Mouse (Mus musculus) adrenal gland, postnatal 36 days (tissue): ENCODE results near the gene Ccdc152. TPM values are rescaled to one million over a fixed set of nuclear protein-coding genes. Genes with fewer than 3 reads are reported as not detected.

Experiments
- DNase-seq, 2 experiments: peaks; one replicate each; pipeline ENCODE4 v3.0.0; 2021; ENCODE audit warnings: mixed read lengths in 1 of 2
- long read RNA-seq, 2 experiments: library from polyadenylated mRNA; stranded (forward); transcript quantifications; one replicate each; pipeline ENCODE4 v2.0.0; 2021; ENCODE audit warnings: borderline sequencing depth in 2 of 2
- total RNA-seq, 2 experiments: library from RNA; stranded (reverse); gene quantifications; 2 replicates each; pipeline ENCODE4 v1.2.3; 2021

The Ccdc152 gene
- not detected for total RNA-seq
- long read RNA-seq, experiment 1: 0 reads
- long read RNA-seq, experiment 2: 0 reads

- no peak for DNase-seq
Observed at GRCm38 (mm10) chr15:3303426-3303825, at the start of gene Ccdc152. Ccdc152 (minus strand) TSS chr15:3303526.

GRCm38 (mm10) chr15:3349306-3350064 is 46.2 kb upstream of the Ccdc152 start:
- no peak for DNase-seq

DNA sequence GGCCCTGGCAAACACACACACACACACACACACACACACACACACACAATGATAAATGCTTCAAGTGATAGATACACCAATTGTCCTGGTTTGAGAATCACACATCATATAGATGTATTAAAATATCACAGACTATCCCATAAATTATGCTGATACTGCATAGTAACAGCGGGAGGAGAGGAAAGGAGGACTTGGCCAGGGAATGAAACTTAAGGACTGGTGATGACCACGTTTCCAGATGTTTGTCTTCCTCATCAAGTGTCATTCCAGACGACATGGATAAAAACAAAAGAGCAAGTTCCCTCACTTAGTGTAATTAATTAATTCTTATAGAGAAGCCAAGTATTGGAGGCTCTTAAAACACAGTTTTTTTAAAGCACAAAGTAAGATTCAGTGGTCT is 43.4 kb upstream of the Ccdc152 start:
- DNase-seq: no peak

GRCm38 (mm10) chr15:3344555-3344954 is 41.2 kb upstream of the Ccdc152 start:
- DNase-seq: no peak

DNA sequence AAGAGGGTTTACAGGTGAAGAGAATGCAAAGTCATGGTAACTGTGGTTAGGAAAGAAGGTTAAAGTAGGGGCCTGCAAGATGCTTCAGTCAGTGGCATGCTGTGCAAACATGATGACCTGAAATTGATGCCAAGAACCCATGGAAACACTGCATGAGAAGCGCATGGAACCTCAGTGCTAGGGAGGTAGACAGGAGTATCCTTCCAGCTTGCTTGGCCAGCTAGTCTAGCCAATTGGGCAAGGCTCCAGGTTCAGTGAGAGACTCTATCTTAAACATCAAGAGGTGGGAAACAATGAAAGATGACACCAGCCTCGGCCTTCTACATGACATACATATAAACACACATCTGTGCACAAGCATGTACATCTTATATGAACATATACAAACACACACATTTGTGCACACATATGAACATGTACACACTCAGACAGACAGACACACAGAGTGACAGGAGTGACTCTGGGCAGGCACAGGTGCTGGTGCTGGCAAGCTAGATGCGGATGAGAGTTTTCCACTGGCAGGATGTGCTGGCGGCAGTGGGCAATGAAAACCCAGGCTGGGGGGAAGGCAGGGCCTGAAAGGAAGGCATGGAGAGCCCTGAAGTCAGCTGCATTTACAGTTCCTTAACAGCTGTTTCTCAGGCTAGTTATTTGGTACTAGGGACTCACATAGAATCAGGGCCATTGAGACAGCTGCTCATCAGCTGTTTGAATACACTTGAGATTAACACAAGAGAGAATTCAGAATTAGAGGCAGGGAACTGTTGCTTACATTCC is 38.7 kb upstream of the Ccdc152 start:
- DNase-seq: no peak

DNA sequence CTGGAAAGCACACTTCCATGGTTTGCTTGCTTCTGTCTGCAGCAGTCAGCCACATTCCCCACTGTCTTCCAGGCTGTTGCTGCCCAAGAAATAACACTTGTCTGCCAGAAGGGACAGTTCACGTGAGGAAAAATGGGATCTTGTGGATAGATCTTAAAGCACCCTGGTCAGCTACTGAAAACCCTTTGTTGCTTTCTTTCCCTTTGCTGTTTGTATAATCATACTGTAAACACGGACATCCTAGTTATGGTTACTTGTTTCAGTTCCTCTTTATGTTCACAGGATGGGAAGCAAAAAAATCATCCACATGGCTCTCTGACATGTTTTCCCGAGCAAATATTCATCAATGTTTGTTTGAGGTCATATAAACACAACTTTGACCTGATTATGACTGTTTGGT is 36.5 kb upstream of the Ccdc152 start:
- no peak for DNase-seq

GRCm38 (mm10) chr15:3332517-3332916 is 29.2 kb upstream of the Ccdc152 start:
- no peak for DNase-seq

DNA sequence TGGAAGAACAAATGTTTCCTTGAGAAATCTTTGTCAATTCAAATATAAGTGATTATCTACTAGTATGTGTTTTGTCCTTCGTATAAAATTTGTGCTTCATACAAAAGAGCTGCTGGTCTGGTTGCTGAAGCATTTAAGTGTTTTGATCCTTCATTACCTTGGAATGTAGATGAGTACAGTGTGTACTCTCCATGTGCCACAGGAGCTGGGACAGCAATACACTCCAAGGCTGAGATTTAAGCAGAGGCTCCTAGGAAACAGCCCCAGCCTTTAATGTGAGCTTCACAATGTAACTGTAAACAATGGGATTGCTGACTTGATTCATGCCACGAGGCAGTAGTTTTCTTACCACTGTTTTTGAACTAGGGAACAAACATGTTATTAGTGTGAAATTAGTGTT is 28.5 kb upstream of the Ccdc152 start:
- DNase-seq: no peak

DNA sequence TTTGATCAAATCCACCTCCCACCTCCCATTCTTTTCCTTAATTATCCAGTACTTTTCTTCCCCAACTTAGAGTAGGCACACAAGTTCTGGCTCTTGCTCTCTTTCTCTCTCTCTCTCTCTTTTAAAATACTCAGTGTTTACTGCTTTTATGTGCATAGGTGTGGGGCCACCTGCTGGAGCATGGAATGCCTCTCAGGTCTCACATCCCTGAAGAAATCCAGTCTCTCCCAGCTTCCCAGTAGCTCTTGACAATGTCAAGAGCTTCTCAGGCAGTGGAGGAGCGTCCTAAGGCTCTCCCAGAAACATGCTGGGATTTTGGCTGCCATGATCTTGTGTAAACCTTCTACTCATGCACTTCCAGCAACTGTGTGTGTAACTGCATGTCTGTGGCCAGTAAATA is 27.0 kb upstream of the Ccdc152 start:
- no peak for DNase-seq

DNA sequence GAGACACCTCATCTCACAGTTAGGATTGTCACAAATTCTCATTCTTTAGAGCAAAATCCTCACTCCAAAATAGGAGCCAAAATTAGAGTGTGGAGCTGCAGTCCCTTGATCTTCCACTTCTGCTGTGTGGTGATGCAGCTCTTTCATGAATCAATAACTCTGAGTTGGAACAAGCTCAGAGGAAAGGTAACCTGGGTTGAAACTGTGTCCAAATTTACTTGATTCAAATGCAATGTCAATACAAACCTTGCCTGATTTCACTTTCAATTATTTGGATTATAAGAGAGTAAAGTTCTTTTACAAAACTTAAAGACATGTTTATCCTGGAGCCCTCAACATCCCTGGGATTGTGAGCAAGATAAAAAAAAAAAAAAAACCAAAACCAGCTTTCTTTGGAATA is 19.7 kb upstream of the Ccdc152 start:
- DNase-seq: no peak

- no peak for DNase-seq
Observed at GRCm38 (mm10) chr15:3319929-3320328, 16.6 kb upstream of the Ccdc152 start.

- DNase-seq: no peak
Observed at GRCm38 (mm10) chr15:3316617-3317016, 13.3 kb upstream of the Ccdc152 start.

- DNase-seq: peak in 1 of 2 experiments; percentile 1
Observed at GRCm38 (mm10) chr15:3312937-3313336, 9.6 kb upstream of the Ccdc152 start.

- DNase-seq: no peak
Observed at GRCm38 (mm10) chr15:3309856-3310255, 6.5 kb upstream of the Ccdc152 start.

GRCm38 (mm10) chr15:3300361-3301100 is 2.8 kb downstream of the Ccdc152 start:
- no peak for DNase-seq

- DNase-seq: no peak
Observed at GRCm38 (mm10) chr15:3297615-3298014, 5.7 kb downstream of the Ccdc152 start.

DNA sequence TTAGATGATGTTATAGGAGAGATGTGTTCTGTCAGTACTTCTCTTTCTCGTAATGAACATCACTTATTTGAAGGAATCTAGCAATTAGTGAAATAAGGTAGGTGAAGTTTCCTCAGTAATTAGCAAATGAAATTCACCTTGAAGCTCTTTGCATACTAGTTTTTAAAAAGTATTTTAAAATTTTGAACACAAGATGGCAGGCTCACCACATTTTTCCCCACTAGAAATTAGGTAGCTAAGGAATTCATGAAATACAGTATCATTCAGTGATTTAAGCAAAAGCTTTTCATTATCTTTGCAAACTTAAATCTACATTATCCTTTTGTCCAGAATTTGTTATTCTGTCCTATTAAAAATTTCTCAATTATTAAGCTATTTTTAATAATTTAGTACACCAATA is 7.3 kb downstream of the Ccdc152 start:
- DNase-seq: no peak

DNA sequence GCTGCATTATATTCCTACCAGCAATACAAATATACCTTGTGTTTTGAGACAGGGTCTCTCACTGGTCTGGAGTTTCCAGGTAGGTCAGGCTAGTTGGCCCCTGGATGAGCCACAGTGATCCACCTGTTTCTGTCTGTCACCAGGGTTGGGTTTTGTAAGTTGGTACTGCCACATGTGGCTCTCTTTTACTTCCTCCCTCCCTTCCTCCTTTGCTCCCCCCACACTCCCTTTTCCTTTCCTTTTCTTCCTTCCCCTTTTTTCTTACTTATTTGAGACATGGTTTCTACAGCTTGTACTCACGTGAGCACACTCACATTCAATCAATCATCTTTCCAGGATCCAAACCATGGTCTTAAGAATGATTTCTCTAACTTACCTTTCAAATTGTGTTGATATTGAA is 9.8 kb downstream of the Ccdc152 start:
- no peak for DNase-seq

DNA sequence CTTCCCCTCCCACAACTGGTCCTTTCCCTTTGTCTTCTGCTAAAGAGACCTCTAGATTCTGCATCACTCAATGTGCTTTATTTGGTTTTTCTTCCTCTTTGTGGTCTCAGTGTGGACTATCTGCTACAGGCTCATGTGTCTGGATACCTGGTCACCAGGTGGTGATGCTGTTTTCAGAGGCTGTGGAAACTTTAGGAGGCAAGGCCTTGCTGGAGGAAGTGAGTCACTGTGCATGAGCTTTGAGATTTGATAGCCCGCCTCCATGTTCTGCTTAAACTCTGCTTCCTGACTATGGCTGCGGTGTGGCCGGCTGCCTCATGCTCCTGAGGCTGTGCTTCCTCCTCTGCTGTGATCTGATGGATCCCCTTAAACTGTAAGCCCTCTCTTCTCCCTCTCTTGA is 12.9 kb downstream of the Ccdc152 start:
- no peak for DNase-seq

GRCm38 (mm10) chr15:3286032-3286431 is 17.3 kb downstream of the Ccdc152 start:
- DNase-seq: no peak

DNA sequence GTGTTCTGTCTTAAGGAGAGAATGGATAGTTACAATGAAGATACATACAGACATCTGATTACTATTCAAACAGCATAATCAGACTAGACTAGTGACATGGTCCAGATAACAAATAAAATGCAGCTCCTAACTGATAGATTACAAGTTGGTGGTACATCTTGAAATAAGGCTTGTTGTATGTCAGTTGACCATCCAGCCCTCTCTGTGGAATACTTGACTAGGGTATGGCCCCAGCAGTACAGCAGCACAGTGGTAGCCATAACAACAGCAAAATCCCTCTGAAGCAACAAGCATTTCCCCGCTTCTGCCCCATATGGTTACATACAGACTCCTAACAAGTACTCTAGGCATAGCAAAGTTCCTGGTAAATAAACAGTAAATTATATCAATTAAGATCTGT is 21.6 kb downstream of the Ccdc152 start:
- no peak for DNase-seq

GRCm38 (mm10) chr15:3281216-3281615 is 22.1 kb downstream of the Ccdc152 start:
- no peak for DNase-seq

GRCm38 (mm10) chr15:3279242-3279641 is 24.1 kb downstream of the Ccdc152 start:
- no peak for DNase-seq
